Mouse (Mus musculus): ENCODE data around the gene Wdr95. TPM values are rescaled to one million over a fixed set of nuclear protein-coding genes. Genes with fewer than 3 reads are reported as not detected.

The Wdr95 gene
- polyA plus RNA-seq, 1 experiment from 2014 or later, result 0.08 TPM

GRCm38 (mm10) chr5:149552742-149553141, 24.3 kb downstream of the Wdr95 start:
- Histone ChIP-seq H3K9ac (no peak overlapping the region), H3K36me3 (no peaks in the 10 kb centered on the region), H3K4me1 (no peaks in the 10 kb centered on the region), H3K27ac (no peak overlapping the region), H3K4me2 (replicated peaks) (no peak overlapping the region), H3K27me3 (no peaks in the 10 kb centered on the region), H3K4me3 (no peak overlapping the region), H3K9me3 (no peaks in the 10 kb centered on the region)
- 47% methylated on average over 9 of the region's 9 CpGs for WGBS
- no peak for ATAC-seq (ENCODE audit: insufficient number of reproducible peaks, insufficient read depth, low FRiP score, low TSS enrichment)

GRCm38 (mm10) chr5:149553373-149553772, 24.9 kb downstream of the Wdr95 start:
- no peaks in the 10 kb centered on the region for H3K27me3 ChIP-seq
- no peak overlapping the region for H3K4me2 ChIP-seq (replicated peaks)

GRCm38 (mm10) chr5:149554397-149554796, 25.9 kb downstream of the Wdr95 start:
- no peaks in the 10 kb centered on the region for H3K4me1 ChIP-seq
- no peak for ATAC-seq (ENCODE audit: insufficient number of reproducible peaks, insufficient read depth, low FRiP score, low TSS enrichment)
- no peak overlapping the region for H3K4me2 ChIP-seq (replicated peaks)
- no peak overlapping the region for H3K4me3 ChIP-seq
- H3K9me3 ChIP-seq, result no peaks in the 10 kb centered on the region
- no peaks in the 10 kb centered on the region for H3K36me3 ChIP-seq
- no peak overlapping the region for H3K9ac ChIP-seq
- WGBS, result 85% methylated on average over 8 of the region's 8 CpGs
- H3K27me3 ChIP-seq, result no peaks in the 10 kb centered on the region
- H3K27ac ChIP-seq, result no peak overlapping the region

More at GRCm38 (mm10) chr5:149553373-149553772, 24.9 kb downstream of the Wdr95 start:
- ATAC-seq (ENCODE audit: insufficient number of reproducible peaks, insufficient read depth, low FRiP score, low TSS enrichment), result no peak
- Histone ChIP-seq H3K4me3 (no peak overlapping the region), H3K27ac (no peak overlapping the region), H3K36me3 (no peaks in the 10 kb centered on the region), H3K4me1 (no peaks in the 10 kb centered on the region), H3K9ac (no peak overlapping the region), H3K9me3 (no peaks in the 10 kb centered on the region)
- 94% methylated on average over 11 of the region's 11 CpGs for WGBS

- no peak overlapping the region for H3K4me3 ChIP-seq
- peaks cover 5% of the 10 kb centered on the region; the same call in 1 of the 2 replicates for H3K4me1 ChIP-seq
- no peaks in the 10 kb centered on the region for H3K27me3 ChIP-seq
- H3K9ac ChIP-seq, result no peak overlapping the region
- no peak for ATAC-seq (ENCODE audit: insufficient number of reproducible peaks, insufficient read depth, low FRiP score, low TSS enrichment)
- H3K36me3 ChIP-seq, result no peaks in the 10 kb centered on the region
- no peak overlapping the region for H3K4me2 ChIP-seq (replicated peaks)
- WGBS, result 49% methylated on average over 11 of the region's 11 CpGs
- H3K27ac ChIP-seq, result no peak overlapping the region
- H3K9me3 ChIP-seq, result no peaks in the 10 kb centered on the region
Measured at GRCm38 (mm10) chr5:149560903-149561588, 32.6 kb downstream of the Wdr95 start.

GRCm38 (mm10) chr5:149566026-149566425, 37.5 kb downstream of the Wdr95 start:
- 44% methylated on average over 11 of the region's 11 CpGs for WGBS
- H3K4me2 ChIP-seq (replicated peaks), result no peak overlapping the region
- peaks cover 25% of the 10 kb centered on the region for H3K4me1 ChIP-seq
- no peak overlapping the region for H3K9ac ChIP-seq
- no peaks in the 10 kb centered on the region for H3K27me3 ChIP-seq
- no peak overlapping the region for H3K27ac ChIP-seq
- H3K36me3 ChIP-seq, result no peaks in the 10 kb centered on the region
- no peak for ATAC-seq (ENCODE audit: insufficient number of reproducible peaks, insufficient read depth, low FRiP score, low TSS enrichment)
- no peaks in the 10 kb centered on the region for H3K9me3 ChIP-seq
- no peak overlapping the region for H3K4me3 ChIP-seq

GRCm38 (mm10) chr5:149566957-149567356, 38.5 kb downstream of the Wdr95 start:
- WGBS, result 76% methylated on average over 5 of the region's 5 CpGs
- ATAC-seq (ENCODE audit: insufficient number of reproducible peaks, insufficient read depth, low FRiP score, low TSS enrichment), result no peak
- H3K9ac ChIP-seq, result no peak overlapping the region
- H3K4me1 ChIP-seq, result peaks cover 25% of the 10 kb centered on the region
- no peaks in the 10 kb centered on the region for H3K9me3 ChIP-seq
- H3K27ac ChIP-seq, result no peak overlapping the region
- H3K27me3 ChIP-seq, result no peaks in the 10 kb centered on the region
- no peak overlapping the region for H3K4me2 ChIP-seq (replicated peaks)
- no peaks in the 10 kb centered on the region for H3K36me3 ChIP-seq
- H3K4me3 ChIP-seq, result no peak overlapping the region

- Histone ChIP-seq H3K4me1 (peaks cover 25% of the 10 kb centered on the region), H3K36me3 (no peaks in the 10 kb centered on the region), H3K27ac (no peak overlapping the region), H3K4me2 (replicated peaks) (no peak overlapping the region), H3K9ac (no peak overlapping the region), H3K9me3 (no peaks in the 10 kb centered on the region), H3K4me3 (no peak overlapping the region), H3K27me3 (no peaks in the 10 kb centered on the region)
- 57% methylated on average over 13 of the region's 13 CpGs for WGBS
- ATAC-seq (ENCODE audit: insufficient number of reproducible peaks, insufficient read depth, low FRiP score, low TSS enrichment), result no peak
Measured at GRCm38 (mm10) chr5:149568993-149569392, 40.5 kb downstream of the Wdr95 start.

GRCm38 (mm10) chr5:149576977-149577376, 48.5 kb downstream of the Wdr95 start:
- Histone ChIP-seq H3K4me2 (replicated peaks) (no peak overlapping the region), H3K4me1 (peaks cover 8% of the 10 kb centered on the region; the same call in 1 of the 2 replicates), H3K9me3 (no peaks in the 10 kb centered on the region), H3K27ac (no peak overlapping the region), H3K9ac (no peak overlapping the region), H3K36me3 (no peaks in the 10 kb centered on the region), H3K27me3 (no peaks in the 10 kb centered on the region), H3K4me3 (no peak overlapping the region)
- no peak for ATAC-seq (ENCODE audit: insufficient number of reproducible peaks, insufficient read depth, low FRiP score, low TSS enrichment)
- WGBS, result 67% methylated on average over 10 of the region's 10 CpGs

GRCm38 (mm10) chr5:149577449-149577848, 49.0 kb downstream of the Wdr95 start:
- H3K36me3 ChIP-seq, result no peaks in the 10 kb centered on the region
- H3K9me3 ChIP-seq, result no peaks in the 10 kb centered on the region
- H3K4me2 ChIP-seq (replicated peaks), result no peak overlapping the region
- no peak for ATAC-seq (ENCODE audit: insufficient number of reproducible peaks, insufficient read depth, low FRiP score, low TSS enrichment)
- peaks cover 8% of the 10 kb centered on the region; the same call in 1 of the 2 replicates for H3K4me1 ChIP-seq
- no peak overlapping the region for H3K27ac ChIP-seq
- H3K27me3 ChIP-seq, result no peaks in the 10 kb centered on the region
- H3K9ac ChIP-seq, result 0 out of 2 replicates have a peak overlapping the region, but pooled peaks have one; percentile 21
- 25% methylated on average over 10 of the region's 10 CpGs for WGBS
- no peak overlapping the region for H3K4me3 ChIP-seq

- Histone ChIP-seq H3K27me3 (no peaks in the 10 kb centered on the region), H3K9ac (no peak overlapping the region), H3K9me3 (no peaks in the 10 kb centered on the region), H3K36me3 (no peaks in the 10 kb centered on the region), H3K4me3 (no peak overlapping the region), H3K4me2 (replicated peaks) (no peak overlapping the region), H3K4me1 (peaks cover 1% of the 10 kb centered on the region; the same call in 1 of the 2 replicates), H3K27ac (no peak overlapping the region)
- no peak for ATAC-seq (ENCODE audit: insufficient number of reproducible peaks, insufficient read depth, low FRiP score, low TSS enrichment)
- WGBS, result 53% methylated on average over 5 of the region's 5 CpGs
Measured at GRCm38 (mm10) chr5:149582642-149583262, 54.3 kb downstream of the Wdr95 start.

- H3K4me2 ChIP-seq (replicated peaks), result no peak overlapping the region
- WGBS, result 27% methylated on average over 8 of the region's 8 CpGs
- H3K4me1 ChIP-seq, result no peaks in the 10 kb centered on the region; the same call in 1 of the 2 replicates
- H3K27ac ChIP-seq, result no peak overlapping the region
- H3K9me3 ChIP-seq, result no peaks in the 10 kb centered on the region
- no peaks in the 10 kb centered on the region for H3K27me3 ChIP-seq
- no peak overlapping the region for H3K9ac ChIP-seq
- H3K36me3 ChIP-seq, result no peaks in the 10 kb centered on the region
- no peak for ATAC-seq (ENCODE audit: insufficient number of reproducible peaks, insufficient read depth, low FRiP score, low TSS enrichment)
- no peak overlapping the region for H3K4me3 ChIP-seq
Measured at GRCm38 (mm10) chr5:149583507-149583906, 55.0 kb downstream of the Wdr95 start.

- Histone ChIP-seq H3K27me3 (no peaks in the 10 kb centered on the region), H3K4me1 (peaks cover 5% of the 10 kb centered on the region; the same call in 1 of the 2 replicates), H3K36me3 (no peaks in the 10 kb centered on the region), H3K9ac (no peak overlapping the region), H3K4me3 (no peak overlapping the region), H3K4me2 (replicated peaks) (no peak overlapping the region), H3K9me3 (no peaks in the 10 kb centered on the region), H3K27ac (no peak overlapping the region)
- ATAC-seq (ENCODE audit: insufficient number of reproducible peaks, insufficient read depth, low FRiP score, low TSS enrichment), result no peak
- 61% methylated on average over 8 of the region's 8 CpGs for WGBS
Measured at GRCm38 (mm10) chr5:149584154-149584655, 55.7 kb downstream of the Wdr95 start.

All from embryonic facial prominence, embryonic 12.5 days (tissue).